Mouse (Mus musculus): ENCODE results near the gene Kdm5a.

DNA sequence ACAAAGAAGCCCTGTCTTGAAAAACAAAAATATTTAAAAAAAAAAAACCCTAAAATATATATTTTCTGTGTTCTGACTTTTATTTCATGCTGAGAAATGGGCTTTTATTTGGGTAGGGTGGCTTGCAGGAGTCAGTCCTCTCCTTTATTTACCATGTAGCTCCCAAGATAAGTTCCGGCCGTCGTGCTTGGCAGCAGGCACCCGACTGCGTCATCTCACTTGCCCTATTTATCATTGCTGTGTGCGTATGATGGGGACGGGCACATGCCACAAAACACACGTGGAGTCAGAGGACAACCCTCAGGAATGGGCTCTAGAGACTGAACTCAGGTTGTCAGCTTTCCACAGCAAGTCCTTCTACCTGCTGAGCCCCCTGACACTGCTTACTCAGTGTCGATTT is 44.8 kb upstream of the Kdm5a start:
- TF ChIP-seq POLR2A (IDR thresholded peaks at IDR 0.05; ENCODE audit: insufficient read depth, low read length) (no peak), EP300 (IDR thresholded peaks at IDR 0.05; ENCODE audit: insufficient read depth, low read depth, low read length) (no peak)
